Mouse (Mus musculus) myocyte (in vitro differentiated cells): ENCODE results near the gene Lpin2. TPM values are rescaled to one million over a fixed set of nuclear protein-coding genes. Genes with fewer than 3 reads are reported as not detected.

Source experiments
- H3K27me3 ChIP-seq: one replicate; pipeline ENCODE4 v1.6.1; 2011; ENCODE audit not compliant: control insufficient read depth, insufficient read depth, insufficient read length
- H3K36me3 ChIP-seq: one replicate; pipeline ENCODE4 v1.6.1; 2011; ENCODE audit not compliant: control insufficient read depth, insufficient read depth
- H3K4me2 ChIP-seq: one replicate; pipeline ENCODE4 v1.6.1; 2011; ENCODE audit warnings: low read depth, control low read depth
- H3K4me3 ChIP-seq: one replicate; pipeline ENCODE4 v1.5.1; 2011; ENCODE audit warnings: mild to moderate bottlenecking, control low read depth, moderate library complexity
- H3K79me2 ChIP-seq: one replicate; pipeline ENCODE4 v1.6.1; 2011; ENCODE audit not compliant: control insufficient read depth, insufficient read depth
- H3ac ChIP-seq: one replicate; pipeline ENCODE4 v1.6.1; 2011; ENCODE audit not compliant: control insufficient read depth, insufficient read length
- CEBPB ChIP-seq: IDR thresholded peaks from 2 replicates; pipeline ENCODE4 v1.6.1; 2011; ENCODE audit warnings: mild to moderate bottlenecking, moderate library complexity; ENCODE audit not compliant: poor library complexity, insufficient read depth, severe bottlenecking
- E2F4 ChIP-seq: IDR thresholded peaks from one replicate; pipeline ENCODE4 v1.6.1; 2011; ENCODE audit warnings: mild to moderate bottlenecking, control low read depth, moderate library complexity; ENCODE audit not compliant: insufficient read depth
- MAX ChIP-seq: IDR thresholded peaks from one replicate; pipeline ENCODE4 v1.6.1; 2011; ENCODE audit warnings: low read depth, mild to moderate bottlenecking, control low read depth
- MYOD1 ChIP-seq, 3 experiments: IDR thresholded peaks; one replicate each; pipeline ENCODE4 v1.6.1; 2011; ENCODE audit warnings: control low read depth in 2 of 3, low read depth in 2 of 3, mild to moderate bottlenecking in 2 of 3, moderate library complexity in 1 of 3; ENCODE audit not compliant: insufficient read length in 2 of 3, control insufficient read depth in 1 of 3
- MYOG ChIP-seq, 3 experiments: IDR thresholded peaks; one replicate each; pipeline ENCODE4 v1.6.1; 2011; ENCODE audit warnings: control low read depth in 2 of 3, low read depth in 2 of 3, mild to moderate bottlenecking in 2 of 3; ENCODE audit not compliant: insufficient read length in 2 of 3, control insufficient read depth in 1 of 3, insufficient read depth in 1 of 3
- POLR2A ChIP-seq: IDR thresholded peaks from one replicate; pipeline ENCODE4 v1.6.1; 2011; ENCODE audit warnings: low read depth, mild to moderate bottlenecking, control low read depth, moderate library complexity; ENCODE audit not compliant: insufficient read length
- POLR2AphosphoS2 ChIP-seq: IDR thresholded peaks from one replicate; pipeline ENCODE4 v1.6.1; 2011; ENCODE audit warnings: low read depth, control low read depth; ENCODE audit not compliant: insufficient read length
- REST ChIP-seq: IDR thresholded peaks from one replicate; pipeline ENCODE4 v1.6.1; 2011; ENCODE audit warnings: mild to moderate bottlenecking, control low read depth, moderate library complexity; ENCODE audit not compliant: insufficient read depth, insufficient read length
- SRF ChIP-seq: IDR thresholded peaks from one replicate; pipeline ENCODE4 v1.6.1; 2011; ENCODE audit warnings: low read depth; ENCODE audit not compliant: control insufficient read depth, insufficient read length
- TCF12 ChIP-seq: IDR thresholded peaks from one replicate; pipeline ENCODE4 v1.6.1; 2011; ENCODE audit warnings: mild to moderate bottlenecking, control low read depth; ENCODE audit not compliant: poor library complexity, insufficient read depth, severe bottlenecking
- TCF3 ChIP-seq: IDR thresholded peaks from one replicate; pipeline ENCODE4 v1.6.1; 2011; ENCODE audit warnings: low read depth, control low read depth; ENCODE audit not compliant: insufficient read length
- USF1 ChIP-seq: IDR thresholded peaks from one replicate; pipeline ENCODE4 v1.6.1; 2011; ENCODE audit warnings: low read depth, mild to moderate bottlenecking, control low read depth, moderate library complexity
- polyA plus RNA-seq: library from polyadenylated mRNA; unstranded; fragments of >200 nt; fragmentation: generic; extraction: Trizol; gene quantifications from one replicate; pipeline ENCODE4 v1.2.1, GENCODE M21; 2012; ENCODE audit warnings: missing spikeins

The Lpin2 gene
- polyA plus RNA-seq, 1 experiment: 6.4 TPM

DNA sequence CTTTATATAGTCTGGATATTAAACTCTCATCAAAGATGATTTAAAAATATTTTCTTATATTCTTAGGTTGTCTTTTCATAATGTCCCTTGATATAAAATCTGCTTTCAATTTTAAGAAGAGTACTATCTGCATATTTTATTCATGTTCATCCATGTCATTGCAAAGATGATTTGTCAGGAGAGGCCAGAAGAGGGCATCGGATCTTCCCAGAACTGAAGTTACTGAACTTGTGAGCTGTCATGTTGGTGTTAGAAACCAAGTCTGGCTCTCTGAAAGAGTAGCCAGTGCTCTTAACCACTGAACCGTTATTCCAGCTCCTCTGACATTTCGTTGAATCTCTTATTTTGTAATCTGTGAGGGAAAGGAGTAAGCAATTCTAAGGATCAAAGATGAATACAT lies 17.0 kb downstream of the Lpin2 start:
- Histone ChIP-seq H3ac (no peak overlapping the region), H3K27me3 (no peaks in the 10 kb centered on the region), H3K79me2 (peaks cover 88% of the 10 kb centered on the region), H3K36me3 (no peaks in the 10 kb centered on the region), H3K4me2 (no peak overlapping the region), H3K4me3 (no peak overlapping the region)
- TF ChIP-seq SRF (no peak), TCF3 (no peak), MYOG (IDR thresholded peaks at IDR 0.05; ENCODE audit: control insufficient read depth in 1 of 3, insufficient read depth in 1 of 3, insufficient read length in 2 of 3, low read depth in 2 of 3) (no peak), E2F4 (no peak), MAX (no peak), MYOD1 (IDR thresholded peaks at IDR 0.05; ENCODE audit: control insufficient read depth in 1 of 3, insufficient read length in 2 of 3, low read depth in 2 of 3) (no peak), USF1 (no peak), TCF12 (no peak), POLR2A (no peak), CEBPB (no peak), POLR2AphosphoS2 (no peak), REST (no peak)

DNA sequence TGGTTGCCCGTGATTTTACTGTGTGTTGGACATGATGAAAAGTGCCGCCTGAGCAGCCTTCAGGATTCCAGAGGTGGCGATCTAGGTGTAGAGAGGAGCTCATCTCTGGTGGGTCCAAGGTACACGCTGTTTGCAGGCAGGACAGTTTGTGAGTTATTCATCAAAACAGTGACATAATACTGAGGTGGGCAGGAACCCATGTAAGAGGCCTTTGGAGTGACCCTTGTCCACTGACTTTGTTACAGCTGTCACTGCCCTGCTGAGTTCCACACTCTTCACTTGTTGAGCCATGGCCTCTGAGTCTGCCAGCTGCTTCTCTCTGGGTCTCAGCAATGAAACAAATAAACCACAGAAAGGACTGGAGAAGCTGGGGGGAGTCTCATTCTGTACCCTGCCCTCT lies 19.8 kb downstream of the Lpin2 start:
- no peak overlapping the region for H3ac ChIP-seq

DNA sequence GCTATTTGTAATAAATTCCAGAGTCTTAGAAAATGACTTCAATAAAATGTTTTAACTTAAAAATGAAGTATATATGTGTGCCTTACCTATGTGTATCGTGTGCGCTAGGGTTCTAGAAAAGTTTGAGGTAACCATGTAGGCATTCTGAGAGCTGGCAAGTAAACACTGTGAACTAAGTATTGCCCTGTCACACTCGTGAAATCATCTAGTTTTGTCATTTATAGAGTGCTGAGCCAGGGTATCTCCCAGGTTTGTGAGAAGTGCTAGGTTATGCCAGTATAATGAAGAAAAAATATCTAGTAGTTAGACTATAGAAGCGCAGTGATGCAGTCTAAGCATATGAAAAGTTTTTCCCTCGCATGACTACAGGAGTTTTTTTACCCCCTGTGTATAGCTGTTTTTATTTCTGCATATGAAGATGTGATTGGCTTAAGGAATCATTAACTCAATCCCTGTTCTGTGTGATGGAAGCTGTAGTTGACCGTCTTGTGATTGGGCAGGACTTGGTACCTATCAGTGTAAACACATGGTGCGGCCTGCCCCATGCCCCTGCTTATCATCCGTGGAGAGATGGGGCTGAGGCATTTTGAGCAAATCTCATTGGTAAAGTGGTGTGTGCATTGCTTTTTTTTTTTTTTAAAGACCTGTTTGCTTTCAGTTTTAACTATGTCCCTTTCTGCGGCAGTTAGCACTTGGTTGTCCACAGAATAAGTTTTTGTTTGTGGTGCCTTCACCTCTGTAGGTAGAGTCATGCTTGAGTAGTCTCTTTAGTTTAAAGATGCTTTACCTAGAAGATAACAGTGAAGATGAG lies 21.8 kb downstream of the Lpin2 start:
- Histone ChIP-seq H3K79me2 (peaks cover 93% of the 10 kb centered on the region), H3K4me3 (no peak overlapping the region), H3ac (no peak overlapping the region), H3K27me3 (no peaks in the 10 kb centered on the region), H3K4me2 (no peak overlapping the region), H3K36me3 (no peaks in the 10 kb centered on the region)
- no peak for TF ChIP-seq POLR2A
- no peak for TF ChIP-seq SRF
- no peak for TF ChIP-seq USF1
- no peak for TF ChIP-seq CEBPB
- no peak for TF ChIP-seq TCF3
- TF ChIP-seq TCF12: no peak
- TF ChIP-seq MYOG (IDR thresholded peaks at IDR 0.05; ENCODE audit: control insufficient read depth in 1 of 3, insufficient read depth in 1 of 3, insufficient read length in 2 of 3, low read depth in 2 of 3): no peak
- no peak for TF ChIP-seq E2F4
- TF ChIP-seq POLR2AphosphoS2: no peak
- TF ChIP-seq REST: no peak
- TF ChIP-seq MYOD1 (IDR thresholded peaks at IDR 0.05; ENCODE audit: control insufficient read depth in 1 of 3, insufficient read length in 2 of 3, low read depth in 2 of 3): no peak
- no peak for TF ChIP-seq MAX

More for the DNA sequence above, 19.8 kb downstream of the Lpin2 start:
- Histone ChIP-seq H3K27me3 (no peaks in the 10 kb centered on the region), H3K4me3 (no peak overlapping the region), H3K36me3 (no peaks in the 10 kb centered on the region), H3K4me2 (peak overlapping the region; percentile 8), H3K79me2 (peaks cover 92% of the 10 kb centered on the region)
- TF ChIP-seq MYOG (IDR thresholded peaks at IDR 0.05; ENCODE audit: control insufficient read depth in 1 of 3, insufficient read depth in 1 of 3, insufficient read length in 2 of 3, low read depth in 2 of 3) (peak; percentile 41 to 90 (median 68)), MAX (no peak), POLR2A (no peak), CEBPB (no peak), TCF3 (no peak), USF1 (no peak), TCF12 (peak; percentile 56), REST (no peak), POLR2AphosphoS2 (no peak), MYOD1 (IDR thresholded peaks at IDR 0.05; ENCODE audit: control insufficient read depth in 1 of 3, insufficient read length in 2 of 3, low read depth in 2 of 3) (peak in 2 of 3 experiments; percentile 82 to 93), SRF (no peak)

DNA sequence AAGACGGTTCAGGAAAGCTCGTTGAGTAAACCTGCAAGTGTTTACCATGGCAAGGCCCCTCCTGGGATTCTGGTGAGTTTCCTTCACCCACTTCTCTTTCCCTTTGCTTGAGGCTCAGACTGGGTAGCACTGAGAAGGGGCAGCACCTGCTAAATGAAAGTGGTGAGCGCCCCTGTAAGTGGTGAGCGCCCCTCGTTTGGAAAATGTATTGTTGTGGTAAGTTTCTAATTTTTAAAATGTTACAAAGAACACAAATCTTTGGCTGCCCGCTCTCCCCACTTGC lies 22.4 kb downstream of the Lpin2 start:
- TF ChIP-seq TCF3 (no peak), POLR2AphosphoS2 (no peak), E2F4 (no peak), SRF (no peak), USF1 (no peak), TCF12 (no peak), MYOD1 (IDR thresholded peaks at IDR 0.05; ENCODE audit: control insufficient read depth in 1 of 3, insufficient read length in 2 of 3, low read depth in 2 of 3) (no peak), CEBPB (no peak)
- no peak overlapping the region for H3K4me3 ChIP-seq
- no peaks in the 10 kb centered on the region for H3K27me3 ChIP-seq
- no peak overlapping the region for H3ac ChIP-seq
- no peak overlapping the region for H3K4me2 ChIP-seq
- H3K79me2 ChIP-seq: peaks cover 93% of the 10 kb centered on the region
- no peaks in the 10 kb centered on the region for H3K36me3 ChIP-seq
